Mouse (Mus musculus) embryonic fibroblast, embryonic 13.5 days (primary cell): ENCODE measurements around the gene Adam12.

Experiments
- CTCF ChIP-seq: IDR thresholded peaks from 2 replicates; pipeline ENCODE4 v1.5.1; 2011; ENCODE audit warnings: mild to moderate bottlenecking, control low read depth, low read length, moderate library complexity, borderline replicate concordance; ENCODE audit not compliant: insufficient read depth
- POLR2A ChIP-seq: IDR thresholded peaks from 2 replicates; pipeline ENCODE4 v1.6.1; 2011; ENCODE audit warnings: low read depth, mild to moderate bottlenecking, control low read depth, low read length, moderate library complexity

- TF ChIP-seq POLR2A = no peak
- TF ChIP-seq CTCF = no peak
Measured at GRCm38 (mm10) chr7:134107849-134108248, 124.1 kb downstream of the Adam12 start.
